Mouse (Mus musculus) hindbrain, embryonic 15.5 days (tissue): ENCODE data around the gene Lrp6. TPM values are rescaled to one million over a fixed set of nuclear protein-coding genes. Genes with fewer than 3 reads are reported as not detected.

Experiments
- ATAC-seq: fragments of 200-750 bp; cut with Nextera tagmentation; 2 replicates; pipeline ENCODE4 v1.8.0; 2017; ENCODE audit warnings: low read depth, moderate number of reproducible peaks, moderate TSS enrichment; ENCODE audit not compliant: low FRiP score
- H3K27ac ChIP-seq: fragments of 300-500 bp; sonication (generic); replicated peaks from 2 replicates; pipeline ENCODE4 v1.5.1; 2015; ENCODE audit warnings: mild to moderate bottlenecking, inconsistent platforms
- H3K27me3 ChIP-seq: fragments of 300-500 bp; sonication (generic); 2 replicates; pipeline ENCODE4 v1.6.1; 2015; ENCODE audit warnings: control low read depth, inconsistent platforms
- H3K36me3 ChIP-seq: fragments of 300-500 bp; sonication (generic); 2 replicates; pipeline ENCODE4 v1.6.1; 2015; ENCODE audit warnings: control low read depth, inconsistent platforms
- H3K4me1 ChIP-seq: fragments of 300-500 bp; sonication (generic); replicated peaks from 2 replicates; pipeline ENCODE4 v1.6.1; 2015; ENCODE audit warnings: control low read depth, inconsistent platforms
- H3K4me2 ChIP-seq: fragments of 300-500 bp; sonication (generic); 2 replicates; pipeline ENCODE4 v1.6.1; 2015; ENCODE audit warnings: moderate library complexity, mild to moderate bottlenecking, inconsistent platforms
- H3K4me3 ChIP-seq: fragments of 300-500 bp; sonication (generic); 2 replicates; pipeline ENCODE4 v1.5.1; 2015; ENCODE audit warnings: mild to moderate bottlenecking, inconsistent platforms
- H3K9ac ChIP-seq: fragments of 300-500 bp; sonication (generic); 2 replicates; pipeline ENCODE4 v1.6.1; 2015; ENCODE audit warnings: inconsistent platforms
- H3K9me3 ChIP-seq: fragments of 300-500 bp; sonication (generic); 2 replicates; pipeline ENCODE4 v1.6.1; 2016; ENCODE audit warnings: control low read depth, inconsistent platforms
- WGBS: fragments of 180-500 bp; shearing (Covaris S2); methylation state at CpG from one replicate; pipeline ENCODE4 v1.1.7; 2015; 5-methylcytosine and 5-hydroxymethylcytosine counted together
- polyA plus RNA-seq: library from polyadenylated mRNA; unstranded; fragments of >200 nt; fragmentation: Nextera tagmentation; extraction: Ambion mirVana; gene quantifications from 2 replicates; pipeline ENCODE4 v1.2.1, GENCODE M21; 2015

The Lrp6 gene
- polyA plus RNA-seq, 1 experiment from 2014 or later, result 16.4 TPM

DNA sequence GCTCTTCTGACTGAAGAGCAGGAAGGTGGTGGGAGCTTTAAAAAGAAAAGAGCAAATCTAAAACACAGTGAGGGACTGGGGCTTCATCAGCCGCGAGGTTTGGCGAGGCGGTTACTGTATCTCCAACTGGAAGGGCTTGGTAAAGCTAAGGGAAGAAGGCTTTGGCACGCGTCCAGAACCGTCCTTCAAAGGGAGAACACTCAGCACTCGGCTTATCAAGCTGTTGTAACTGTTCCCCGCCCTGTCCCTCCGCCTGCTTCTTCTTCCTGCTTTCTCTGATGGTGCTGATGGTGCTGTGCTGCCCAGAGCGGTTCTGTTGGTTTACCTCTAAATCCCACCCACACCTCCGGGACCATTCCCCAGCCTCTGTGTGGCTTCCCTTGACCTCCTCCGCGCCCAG is 95.9 kb downstream of the Lrp6 start:
- Histone ChIP-seq H3K9me3 (no peaks in the 10 kb centered on the region), H3K4me2 (no peak overlapping the region), H3K4me1 (no peaks in the 10 kb centered on the region), H3K27ac (no peak overlapping the region), H3K9ac (no peak overlapping the region), H3K27me3 (no peaks in the 10 kb centered on the region), H3K36me3 (peaks cover 30% of the 10 kb centered on the region), H3K4me3 (no peak overlapping the region)
- peak; percentile 51; the same call in 1 of the 2 replicates for ATAC-seq
- 83% methylated on average over 14 of the region's 14 CpGs for WGBS

DNA sequence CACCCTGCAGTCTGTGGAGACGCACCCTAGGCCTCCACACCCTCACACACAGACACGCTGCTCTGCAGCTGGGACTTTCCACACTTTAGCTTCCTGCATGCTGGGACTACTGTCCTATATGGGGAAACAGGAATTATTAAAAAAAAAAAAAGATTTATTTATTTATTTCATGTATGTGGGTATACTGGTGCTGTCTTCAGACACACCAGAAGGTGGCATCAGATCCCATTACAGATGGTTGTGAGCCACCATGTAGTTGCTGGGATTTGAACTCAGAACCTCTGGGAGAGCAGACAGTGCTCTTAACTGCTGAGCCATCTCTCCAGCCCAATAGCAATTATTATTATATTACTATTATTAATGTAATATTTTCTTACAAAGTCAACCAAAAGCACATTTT is 97.5 kb downstream of the Lrp6 start:
- WGBS, result 95% methylated on average over 2 of the region's 2 CpGs
- Histone ChIP-seq H3K4me2 (no peak overlapping the region), H3K4me3 (no peak overlapping the region), H3K27me3 (no peaks in the 10 kb centered on the region), H3K36me3 (peaks cover 32% of the 10 kb centered on the region), H3K9ac (no peak overlapping the region), H3K4me1 (no peaks in the 10 kb centered on the region), H3K27ac (no peak overlapping the region), H3K9me3 (no peaks in the 10 kb centered on the region)
- ATAC-seq, result no peak

DNA sequence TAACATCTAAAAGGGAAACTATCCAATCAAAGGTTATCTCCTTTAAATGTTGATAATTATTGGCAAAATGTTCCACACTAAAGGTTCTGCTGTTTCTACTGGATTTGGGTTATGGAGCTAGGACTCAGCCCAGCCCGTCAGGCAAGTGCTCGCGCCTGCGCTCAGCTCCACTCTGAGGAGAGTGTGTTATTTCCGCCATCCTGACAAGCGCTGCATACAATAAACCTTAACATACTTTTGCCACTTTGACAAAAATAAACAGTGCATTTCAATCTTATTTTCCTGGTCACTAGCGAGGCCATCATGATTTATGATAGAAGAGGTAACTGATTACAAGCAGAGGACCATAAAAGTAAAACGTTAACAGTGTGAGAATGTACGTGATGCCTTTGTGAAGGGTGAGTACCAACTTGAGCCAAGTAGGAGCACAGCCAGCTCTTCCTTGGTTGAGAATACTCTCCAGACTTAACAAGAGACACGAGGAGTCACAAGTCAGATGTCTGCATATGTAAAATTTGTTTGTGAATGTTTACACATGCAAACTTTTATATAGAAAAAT is 100.0 kb downstream of the Lrp6 start:
- H3K9me3 ChIP-seq, result no peaks in the 10 kb centered on the region
- H3K9ac ChIP-seq, result no peak overlapping the region
- ATAC-seq, result no peak
- WGBS, result 85% methylated on average over 10 of the region's 10 CpGs
- H3K27me3 ChIP-seq, result no peaks in the 10 kb centered on the region
- peaks cover 43% of the 10 kb centered on the region for H3K36me3 ChIP-seq
- no peaks in the 10 kb centered on the region for H3K4me1 ChIP-seq
- no peak overlapping the region for H3K4me3 ChIP-seq
- H3K27ac ChIP-seq, result no peak overlapping the region
- H3K4me2 ChIP-seq, result no peak overlapping the region

DNA sequence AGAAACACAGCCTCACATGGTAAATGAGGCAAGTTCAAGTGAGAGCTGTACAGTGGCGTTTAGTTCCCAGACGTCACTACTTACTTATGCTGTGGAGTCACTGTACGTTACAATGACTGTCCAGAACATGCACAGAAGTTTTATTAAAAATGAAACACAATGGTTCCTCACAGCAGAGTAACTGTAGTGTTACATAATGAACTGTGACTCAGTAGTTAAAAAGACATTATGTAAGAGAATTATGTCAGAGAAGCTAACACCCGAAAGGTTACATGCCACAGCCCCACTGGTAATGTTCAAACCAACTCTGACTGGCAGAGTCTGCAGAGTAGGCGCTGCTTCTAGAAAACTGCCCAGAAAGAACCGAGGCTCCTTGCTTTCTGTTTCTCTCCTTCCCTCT is 105.6 kb downstream of the Lrp6 start:
- Histone ChIP-seq H3K36me3 (peaks cover 43% of the 10 kb centered on the region), H3K27ac (no peak overlapping the region), H3K4me2 (no peak overlapping the region), H3K4me1 (no peaks in the 10 kb centered on the region), H3K27me3 (no peaks in the 10 kb centered on the region), H3K9me3 (no peaks in the 10 kb centered on the region), H3K4me3 (no peak overlapping the region), H3K9ac (no peak overlapping the region)
- ATAC-seq, result no peak
- WGBS, result 87% methylated on average over 6 of the region's 6 CpGs

DNA sequence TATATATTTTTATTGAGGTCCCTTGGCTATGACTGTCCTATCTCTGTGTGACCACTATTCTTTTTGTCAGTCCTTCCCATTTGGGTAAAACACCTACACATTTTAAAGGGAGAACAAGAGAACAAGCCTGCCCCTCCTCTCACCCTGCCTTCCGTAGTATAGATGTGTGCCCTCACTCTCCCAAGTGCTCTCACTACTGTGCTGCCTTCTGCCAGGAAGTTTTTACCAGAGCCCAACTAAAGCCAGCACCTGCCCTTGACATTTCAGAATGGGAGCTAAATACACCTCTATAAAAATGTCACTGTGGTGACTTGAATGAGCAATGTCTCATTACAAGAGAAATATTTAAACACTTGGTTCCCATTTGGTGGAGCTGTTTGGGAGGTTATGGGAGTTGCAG is 108.4 kb downstream of the Lrp6 start:
- Histone ChIP-seq H3K27ac (no peak overlapping the region), H3K4me1 (no peaks in the 10 kb centered on the region), H3K9me3 (no peaks in the 10 kb centered on the region), H3K4me3 (no peak overlapping the region), H3K9ac (no peak overlapping the region), H3K4me2 (no peak overlapping the region), H3K27me3 (no peaks in the 10 kb centered on the region), H3K36me3 (peaks cover 57% of the 10 kb centered on the region)
- WGBS, result 85% methylated on average over 1 of the region's 1 CpGs
- ATAC-seq, result no peak

DNA sequence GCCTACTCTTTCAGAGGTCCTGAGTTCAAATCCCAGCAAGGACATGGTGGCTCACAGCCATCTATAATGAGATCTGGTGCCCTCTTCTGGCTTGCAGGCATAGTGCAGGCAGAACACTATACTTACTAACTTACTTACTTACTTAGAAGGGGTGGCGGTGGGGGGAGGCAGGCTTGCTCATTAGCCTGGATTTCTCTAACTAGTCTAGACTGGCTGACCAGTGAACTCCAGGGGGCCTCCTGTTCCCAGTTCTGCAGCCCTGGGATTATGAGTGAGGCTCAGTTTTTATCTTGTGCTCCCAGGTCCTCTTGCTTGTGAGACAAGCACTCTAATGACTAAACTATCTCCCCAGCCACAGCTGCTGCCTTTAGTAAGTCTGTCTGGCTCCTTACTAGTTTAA is 112.7 kb downstream of the Lrp6 start:
- peaks cover 66% of the 10 kb centered on the region for H3K36me3 ChIP-seq
- H3K27ac ChIP-seq, result no peak overlapping the region
- no peak for ATAC-seq
- WGBS, result 86% methylated on average over 1 of the region's 1 CpGs
- H3K4me2 ChIP-seq, result no peak overlapping the region
- no peak overlapping the region for H3K4me3 ChIP-seq
- no peaks in the 10 kb centered on the region for H3K4me1 ChIP-seq
- H3K9ac ChIP-seq, result no peak overlapping the region
- no peaks in the 10 kb centered on the region for H3K9me3 ChIP-seq
- H3K27me3 ChIP-seq, result no peaks in the 10 kb centered on the region

DNA sequence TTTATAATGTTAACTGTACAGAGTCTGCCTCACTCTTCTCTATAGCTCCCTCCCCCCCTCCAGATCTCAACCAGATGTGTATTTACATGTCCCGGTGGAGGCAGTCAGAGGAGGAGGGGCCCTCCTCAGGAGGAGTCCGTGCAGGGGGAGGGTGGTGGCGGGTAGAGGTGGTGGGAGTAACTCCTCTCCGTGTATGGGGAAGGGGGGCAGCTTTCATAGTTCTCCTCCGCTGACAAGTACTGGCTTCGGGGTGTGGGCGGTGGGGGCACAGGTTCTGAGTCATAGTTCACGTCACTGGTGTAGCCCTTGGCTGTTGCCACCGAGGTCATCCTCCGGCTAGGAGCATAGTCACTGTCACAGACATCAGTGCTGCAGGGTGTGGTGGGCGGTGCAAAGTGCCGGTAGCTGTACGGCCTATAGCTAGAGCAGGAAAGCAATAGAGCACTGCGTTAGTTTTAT is 116.1 kb downstream of the Lrp6 start:
- H3K4me2 ChIP-seq, result no peak overlapping the region
- ATAC-seq, result peak; percentile 51; the same call in 1 of the 2 replicates
- no peaks in the 10 kb centered on the region for H3K27me3 ChIP-seq
- no peaks in the 10 kb centered on the region for H3K4me1 ChIP-seq
- H3K36me3 ChIP-seq, result peaks cover 53% of the 10 kb centered on the region
- no peak overlapping the region for H3K27ac ChIP-seq
- no peaks in the 10 kb centered on the region for H3K9me3 ChIP-seq
- no peak overlapping the region for H3K9ac ChIP-seq
- H3K4me3 ChIP-seq, result no peak overlapping the region
- WGBS, result 63% methylated on average over 14 of the region's 14 CpGs

DNA sequence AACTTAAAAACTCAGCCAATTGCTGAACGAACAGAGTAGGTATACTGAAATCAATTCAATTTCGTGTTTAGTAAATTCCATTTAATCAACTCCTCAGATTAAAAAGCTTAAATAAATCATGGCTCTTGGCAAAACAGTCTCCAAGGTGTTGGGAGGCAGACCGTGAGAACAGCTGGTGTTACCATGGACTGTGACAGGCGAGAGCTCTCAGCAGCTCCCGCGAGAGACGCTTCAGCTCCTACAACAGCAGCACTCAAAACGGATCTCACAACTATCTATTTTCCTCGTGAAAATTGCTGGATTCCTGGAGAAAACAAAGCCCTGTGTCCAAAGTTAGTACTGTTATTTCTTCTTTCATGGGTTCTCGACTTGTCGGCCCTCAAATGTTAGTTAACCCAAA is 116.8 kb downstream of the Lrp6 start:
- Histone ChIP-seq H3K4me1 (no peaks in the 10 kb centered on the region), H3K27ac (0 out of 2 replicates have a peak overlapping the region, but pooled peaks have one; percentile 12), H3K27me3 (no peaks in the 10 kb centered on the region), H3K4me3 (no peak overlapping the region), H3K4me2 (no peak overlapping the region), H3K36me3 (peaks cover 48% of the 10 kb centered on the region), H3K9ac (no peak overlapping the region), H3K9me3 (no peaks in the 10 kb centered on the region)
- WGBS, result 48% methylated on average over 11 of the region's 11 CpGs
- ATAC-seq, result no peak

DNA sequence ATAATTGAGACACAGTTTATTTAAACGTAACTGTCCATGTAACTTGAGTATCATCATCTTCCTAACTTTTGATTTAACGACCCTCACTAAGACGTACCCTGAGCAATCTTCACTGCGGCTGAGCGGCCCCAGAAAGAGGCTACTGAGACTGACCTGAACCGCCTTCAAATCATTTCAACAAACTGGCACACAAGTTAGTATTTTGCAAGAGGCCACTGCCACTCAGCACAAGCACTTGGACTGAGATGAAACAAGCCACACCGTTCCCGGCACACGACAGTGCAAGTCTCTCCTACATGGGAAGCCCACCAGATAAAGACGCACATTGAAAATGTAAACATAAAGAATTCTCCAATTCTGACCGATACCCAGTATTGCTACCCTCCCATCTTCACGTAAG is 118.3 kb downstream of the Lrp6 start:
- H3K4me2 ChIP-seq, result no peak overlapping the region
- ATAC-seq, result no peak
- H3K27ac ChIP-seq, result no peak overlapping the region
- H3K4me3 ChIP-seq, result no peak overlapping the region
- no peak overlapping the region for H3K9ac ChIP-seq
- no peaks in the 10 kb centered on the region for H3K27me3 ChIP-seq
- H3K4me1 ChIP-seq, result no peaks in the 10 kb centered on the region
- WGBS, result 92% methylated on average over 12 of the region's 12 CpGs
- peaks cover 35% of the 10 kb centered on the region for H3K36me3 ChIP-seq
- H3K9me3 ChIP-seq, result no peaks in the 10 kb centered on the region

DNA sequence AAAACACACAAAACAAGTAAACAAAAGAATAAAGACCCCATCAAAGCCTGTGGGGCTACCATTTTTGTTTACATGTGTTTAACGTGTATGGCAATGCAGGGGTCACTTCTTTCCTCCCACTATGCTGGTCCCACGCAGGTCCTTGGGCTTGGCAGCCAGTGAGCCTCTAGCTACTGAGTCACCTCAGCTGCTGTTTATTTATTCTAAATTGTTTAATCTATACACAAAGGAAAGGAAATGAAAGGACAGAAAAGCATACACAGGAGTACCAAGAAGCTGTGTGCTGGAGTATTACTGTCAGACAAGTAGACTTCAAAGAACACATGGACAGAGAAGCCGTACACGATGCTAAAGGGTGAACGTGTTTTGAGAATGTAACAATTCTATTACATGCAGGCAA is 122.8 kb downstream of the Lrp6 start:
- Histone ChIP-seq H3K4me2 (no peak overlapping the region), H3K27me3 (no peaks in the 10 kb centered on the region), H3K9me3 (no peaks in the 10 kb centered on the region), H3K9ac (no peak overlapping the region), H3K4me3 (no peak overlapping the region), H3K27ac (no peak overlapping the region), H3K4me1 (peaks cover 14% of the 10 kb centered on the region), H3K36me3 (peaks cover 13% of the 10 kb centered on the region)
- no peak for ATAC-seq
- 84% methylated on average over 5 of the region's 5 CpGs for WGBS

DNA sequence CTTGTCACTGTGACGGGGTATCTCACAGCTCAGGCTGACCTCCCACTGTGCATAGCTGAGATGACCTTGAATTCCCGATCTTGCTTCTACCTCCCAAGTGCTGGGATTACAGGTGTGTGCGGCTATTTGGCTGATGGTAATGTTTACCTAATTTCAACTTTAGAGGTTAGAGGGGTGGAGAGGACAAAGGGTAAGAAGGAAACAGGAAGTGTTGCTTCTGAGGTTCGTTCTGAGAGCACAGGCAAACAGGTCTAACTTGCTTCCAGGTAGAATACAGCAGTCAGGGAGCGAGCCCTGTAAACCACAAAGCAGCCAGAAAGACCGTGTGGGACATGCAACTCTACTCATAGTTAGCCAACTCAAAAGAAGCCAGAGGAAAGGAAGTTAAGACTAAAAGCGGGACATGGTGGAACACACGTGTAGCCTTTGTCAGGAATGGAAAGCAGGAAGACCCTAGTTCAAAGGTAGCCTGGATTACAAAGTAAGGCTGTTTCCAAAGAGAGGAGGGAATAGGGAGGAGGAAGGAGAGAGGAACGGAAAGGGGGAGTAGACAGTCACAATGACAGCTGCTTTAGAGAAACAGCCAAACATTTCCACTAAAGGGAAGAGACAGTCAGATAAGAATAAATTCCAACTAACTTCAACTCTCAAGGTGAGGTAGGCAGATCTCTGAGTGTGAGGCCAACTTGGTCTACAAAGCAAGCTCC is 123.4 kb downstream of the Lrp6 start:
- no peaks in the 10 kb centered on the region for H3K9me3 ChIP-seq

DNA sequence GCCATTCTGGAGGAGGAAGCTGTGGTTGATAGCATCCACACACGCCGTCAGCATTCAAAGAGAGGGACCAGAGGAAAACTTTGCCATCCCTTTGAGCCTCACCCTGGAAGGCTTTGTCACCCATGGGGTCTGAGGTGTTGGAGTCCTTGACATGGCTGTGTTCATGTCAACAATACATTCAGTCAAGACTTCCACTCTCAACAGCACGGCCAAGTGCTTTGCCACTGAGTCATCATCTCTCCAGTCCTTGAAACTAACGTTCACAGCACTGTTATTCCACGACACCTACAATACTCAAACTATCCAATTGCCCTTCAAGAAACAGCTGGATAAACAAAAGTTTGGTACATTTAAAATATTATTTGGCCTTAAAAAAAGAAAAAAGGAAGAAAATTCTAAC is 124.5 kb downstream of the Lrp6 start:
- Histone ChIP-seq H3K27ac (no peak overlapping the region), H3K9me3 (no peaks in the 10 kb centered on the region), H3K4me3 (no peak overlapping the region), H3K4me2 (no peak overlapping the region), H3K27me3 (no peaks in the 10 kb centered on the region), H3K9ac (no peak overlapping the region), H3K36me3 (peaks cover 9% of the 10 kb centered on the region), H3K4me1 (peaks cover 19% of the 10 kb centered on the region)
- ATAC-seq, result no peak
- 92% methylated on average over 5 of the region's 5 CpGs for WGBS

More for the DNA sequence above, 123.4 kb downstream of the Lrp6 start:
- Histone ChIP-seq H3K4me2 (no peak overlapping the region), H3K9ac (no peak overlapping the region), H3K27ac (no peak overlapping the region), H3K36me3 (peaks cover 9% of the 10 kb centered on the region), H3K27me3 (no peaks in the 10 kb centered on the region), H3K4me3 (no peak overlapping the region), H3K4me1 (peaks cover 19% of the 10 kb centered on the region)
- no peak for ATAC-seq
- 81% methylated on average over 9 of the region's 9 CpGs for WGBS

DNA sequence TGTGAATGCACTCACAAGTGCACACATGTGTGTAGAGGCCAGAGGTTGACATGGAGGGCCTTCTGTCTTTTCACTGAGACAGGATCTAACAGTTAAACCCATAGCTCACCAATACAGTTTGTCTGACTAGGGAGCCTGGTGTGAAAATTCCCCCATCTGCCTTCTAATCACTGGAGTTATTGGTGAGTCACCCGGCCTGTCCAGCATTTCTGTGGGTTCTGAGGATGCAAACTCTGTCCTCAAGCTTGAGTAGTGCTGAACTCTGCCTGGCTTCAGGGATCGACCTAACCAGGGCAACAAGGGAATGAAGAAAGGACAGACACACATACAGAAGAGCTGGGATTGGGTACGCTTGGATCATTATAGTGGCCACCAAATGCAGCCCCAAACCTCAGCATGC is 125.0 kb downstream of the Lrp6 start:
- no peak overlapping the region for H3K4me2 ChIP-seq
- H3K4me1 ChIP-seq, result peaks cover 19% of the 10 kb centered on the region
- H3K9me3 ChIP-seq, result no peaks in the 10 kb centered on the region
- no peaks in the 10 kb centered on the region for H3K27me3 ChIP-seq
- H3K36me3 ChIP-seq, result peaks cover 9% of the 10 kb centered on the region
- ATAC-seq, result no peak
- H3K27ac ChIP-seq, result no peak overlapping the region
- no peak overlapping the region for H3K4me3 ChIP-seq
- 94% methylated on average over 3 of the region's 3 CpGs for WGBS
- no peak overlapping the region for H3K9ac ChIP-seq
